Mouse (Mus musculus): ENCODE results near the gene Fcor.

Gene Fcor

DNA sequence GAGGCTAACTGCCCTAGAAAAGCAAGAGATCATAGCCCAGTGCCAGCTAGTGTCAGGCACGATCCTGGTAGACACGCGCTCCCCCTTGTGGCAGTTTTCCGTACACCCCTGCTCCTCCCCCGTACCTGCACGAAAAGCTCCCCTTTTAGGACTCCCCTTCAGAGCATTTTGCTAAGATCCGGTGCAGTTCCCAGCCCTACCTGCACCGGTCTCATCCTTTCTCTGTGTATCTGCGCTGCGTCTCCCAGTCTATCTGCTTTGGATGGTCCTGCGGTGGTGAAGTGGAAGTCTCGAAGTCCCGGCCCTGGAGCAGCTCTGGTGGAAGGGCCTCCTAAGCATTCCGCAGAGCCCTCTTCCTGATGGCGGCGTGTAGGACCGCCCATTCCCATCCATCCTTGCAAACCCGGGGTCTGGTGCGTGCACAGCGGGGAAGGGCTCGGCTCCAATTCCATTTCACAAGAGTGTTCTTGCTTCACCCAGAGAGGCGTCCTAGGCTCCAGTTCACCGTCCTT lies at the start of gene Fcor:
Gene Fcor (minus strand): TSS at position 383 of the 512 bp plus-strand sequence.
- in situ Hi-C loops (cut with MboI, MseI) = loop anchor here (5.0 to 10.0 kb wide), 3 partner anchors 40 to 287 kb away; partner anchors contain the start of genes Pex11g and Stxbp2

DNA sequence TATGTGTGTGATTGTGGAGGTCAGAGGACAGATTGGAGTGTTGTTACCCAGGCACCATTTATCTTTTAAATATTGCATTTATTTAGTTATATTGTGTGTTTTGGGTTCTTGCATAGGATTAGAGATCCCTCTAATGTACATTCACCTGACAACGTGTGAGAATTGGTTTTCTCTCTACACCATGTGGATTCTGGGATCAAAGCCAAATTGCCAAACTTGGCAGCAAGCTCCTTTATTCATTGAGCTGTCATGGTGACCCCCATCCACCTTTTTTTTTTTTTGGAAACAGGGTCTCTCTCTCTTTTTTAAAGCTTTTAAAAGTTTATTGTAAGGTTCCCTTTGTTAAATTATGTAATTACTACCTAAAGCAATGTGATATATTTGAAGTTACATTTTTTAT lies 48.9 kb upstream of the Fcor start:
- in situ Hi-C loops (cut with MboI, MseI) = no loop called here

DNA sequence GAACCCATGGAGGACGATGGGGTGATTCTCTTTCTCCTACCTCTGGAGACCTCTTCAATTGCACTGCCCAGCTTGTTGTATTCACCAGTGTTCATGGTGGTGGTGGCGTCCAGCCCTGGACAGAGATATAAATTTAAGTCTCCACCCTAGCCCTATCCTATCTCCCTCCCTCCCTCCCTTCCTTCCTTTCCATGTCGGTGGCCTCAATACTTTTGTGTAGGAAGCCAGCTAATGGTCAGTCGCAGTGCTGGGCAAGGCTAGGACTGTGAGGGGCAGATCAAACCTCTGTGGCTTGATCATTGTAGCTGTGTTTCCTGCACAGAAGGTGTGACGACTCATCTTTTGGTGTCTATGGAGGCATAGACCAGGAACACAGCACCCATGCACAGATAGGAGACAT lies 48.4 kb upstream of the Fcor start, which contains the start of gene Clec4g:
Gene Clec4g (minus strand): TSS at position 101 of the 400 bp plus-strand sequence.
- in situ Hi-C loops (cut with MboI, MseI) = no loop called here

DNA sequence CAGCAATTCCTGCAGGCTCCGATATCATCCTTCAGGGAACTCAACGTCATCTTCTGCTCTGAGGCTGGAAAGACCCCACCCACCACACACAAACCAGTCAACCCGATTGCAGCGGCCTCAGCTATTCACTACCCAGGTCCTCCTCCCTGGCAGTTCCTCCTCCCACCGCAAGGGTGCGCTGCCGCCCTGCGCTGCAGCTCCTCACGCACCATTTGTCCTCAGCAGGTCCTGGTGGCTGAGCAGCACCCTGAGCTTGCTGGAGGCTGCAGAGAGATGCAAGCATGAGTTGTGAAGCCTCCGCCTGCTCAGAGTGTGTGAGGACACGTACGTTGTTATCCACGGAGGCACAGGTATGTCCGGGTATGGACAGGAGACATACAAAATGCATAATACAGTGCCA lies 46.4 kb upstream of the Fcor start:
- in situ Hi-C loops (cut with MboI, MseI) = no loop called here

DNA sequence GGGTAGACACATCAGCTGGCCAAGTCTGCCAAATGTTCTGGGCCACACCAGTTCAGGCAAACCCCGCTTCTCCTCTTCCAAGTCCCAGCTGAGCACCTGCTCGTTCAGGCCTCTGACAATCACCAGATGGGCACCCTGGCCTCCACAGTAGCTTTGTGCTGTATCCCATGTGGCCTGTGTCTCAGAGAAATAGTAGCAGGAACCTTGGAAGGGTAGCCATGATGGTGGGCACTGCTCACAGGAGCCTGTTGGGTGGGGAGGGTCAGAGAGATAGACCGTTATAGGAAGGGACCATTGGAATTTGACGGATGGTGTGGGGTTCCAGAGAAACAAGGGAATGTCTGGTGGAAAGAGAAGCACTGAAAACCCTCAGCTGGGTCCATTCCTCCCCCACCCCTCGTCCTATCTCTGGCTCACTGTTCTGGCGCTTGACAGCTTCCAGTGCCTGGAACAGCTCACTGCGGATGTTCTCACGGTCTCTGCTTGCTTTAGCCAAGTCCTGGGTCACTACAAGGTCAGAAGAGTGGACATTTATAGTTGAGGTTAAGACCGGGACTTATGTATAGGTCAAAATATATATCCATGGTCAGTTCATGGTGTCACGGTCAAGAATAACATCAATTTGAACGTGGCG lies 45.3 kb upstream of the Fcor start:
- in situ Hi-C loops (cut with MboI, MseI) = no loop called here

DNA sequence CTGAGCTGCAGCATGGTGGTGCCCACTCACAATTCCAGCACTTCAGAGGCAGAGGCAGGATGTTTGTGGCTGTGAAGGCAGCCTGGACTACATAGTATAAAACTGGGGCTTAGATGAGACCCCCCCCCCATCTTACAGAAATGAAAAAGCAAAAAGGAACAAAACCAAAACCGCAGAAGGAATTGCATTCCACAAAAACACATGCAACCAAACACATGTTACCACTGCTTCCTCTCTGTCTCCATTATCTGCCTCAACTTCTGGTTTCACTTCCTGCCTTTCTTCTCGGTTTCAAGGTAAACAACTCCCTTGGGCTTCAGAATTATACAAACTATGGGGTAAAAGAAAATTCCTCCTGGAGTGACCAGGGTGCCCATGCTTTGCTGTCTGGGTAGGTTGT lies 39.5 kb upstream of the Fcor start:
- in situ Hi-C loops (cut with MboI, MseI) = no loop called here

DNA sequence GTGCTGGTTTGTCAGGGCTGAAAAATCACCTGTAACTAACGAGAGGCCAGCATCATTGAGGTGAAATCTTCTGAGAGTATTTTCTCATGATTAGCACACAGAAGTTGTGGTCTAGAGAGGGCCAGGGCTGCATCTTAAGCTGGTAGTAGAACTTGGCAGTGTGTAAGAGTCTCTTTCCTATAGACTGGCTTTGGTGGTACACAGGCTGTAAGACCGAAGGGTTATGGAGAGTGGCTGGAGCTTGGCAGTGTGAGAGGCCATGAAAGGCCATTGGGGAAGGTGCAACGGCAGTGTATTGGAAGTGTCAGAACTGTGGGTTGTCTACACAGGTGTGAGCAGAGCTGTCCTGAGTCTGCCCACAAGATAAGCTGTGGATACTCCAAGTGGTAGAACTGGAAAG lies 38.1 kb upstream of the Fcor start:
- in situ Hi-C loops (cut with MboI, MseI) = no loop called here

DNA sequence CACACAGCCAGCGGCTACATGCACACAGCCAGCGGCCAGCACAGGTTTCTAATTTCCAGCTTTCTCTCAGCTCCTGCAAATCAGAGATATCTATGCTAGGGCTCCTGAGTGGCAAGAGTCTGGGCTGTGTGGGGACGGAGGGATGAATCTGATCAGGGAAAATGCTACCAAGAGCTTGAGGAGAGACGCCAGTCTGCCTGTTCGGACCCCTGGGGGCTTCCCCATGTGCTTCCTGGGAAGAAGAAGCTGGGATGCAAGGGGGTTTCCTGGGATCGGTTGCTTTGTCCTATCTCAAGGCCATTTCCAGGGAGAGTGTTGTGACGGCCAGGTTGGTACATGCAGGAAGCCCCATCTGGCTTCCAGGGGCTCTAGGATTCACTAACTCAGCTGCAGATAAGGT lies 35.4 kb upstream of the Fcor start:
- in situ Hi-C loops (cut with MboI, MseI) = loop anchor here (5.0 to 10.0 kb wide), 2 partner anchors 410 to 657 kb away; no protein-coding TSS in a partner anchor

DNA sequence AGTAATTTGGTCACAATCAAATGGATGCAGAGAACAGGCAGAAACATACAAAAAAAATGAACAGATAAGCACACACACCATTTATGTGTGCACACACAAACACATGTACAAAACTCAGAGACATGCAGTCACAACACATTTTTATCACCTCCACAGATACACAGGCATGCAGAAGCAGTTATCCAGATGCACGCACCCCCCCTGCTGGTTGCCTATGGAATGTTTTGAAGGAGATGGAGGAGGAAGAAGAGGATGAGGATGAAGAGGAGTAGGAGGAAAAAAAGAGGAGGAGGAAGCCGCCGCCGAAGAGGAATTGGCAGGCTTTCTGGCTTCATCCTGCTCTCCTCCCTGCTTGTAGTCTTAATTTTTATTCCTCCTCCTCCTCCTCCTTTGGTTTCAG lies 33.5 kb upstream of the Fcor start:
- in situ Hi-C loops (cut with MboI, MseI) = loop anchor here (5.0 to 10.0 kb wide), 2 partner anchors 412 to 659 kb away; no protein-coding TSS in a partner anchor

DNA sequence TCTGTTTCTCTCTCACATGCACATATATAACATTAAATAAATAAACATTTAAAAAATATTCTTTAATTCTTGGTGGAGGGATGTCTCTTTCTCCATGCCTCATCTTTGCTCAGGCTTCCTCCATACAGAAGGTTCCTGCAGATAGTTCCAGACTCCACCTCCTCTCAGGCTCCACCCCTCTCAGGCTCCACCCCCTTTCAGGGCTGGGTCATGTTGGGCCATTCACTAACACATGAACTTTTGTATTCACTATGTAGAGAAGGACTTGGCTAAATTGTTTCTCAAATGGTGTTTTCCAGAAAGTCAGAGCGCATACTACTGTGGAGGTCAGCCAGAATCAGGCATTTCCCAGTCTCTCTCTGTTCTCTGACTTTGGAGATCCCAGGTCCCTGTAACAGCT lies 29.3 kb upstream of the Fcor start:
- in situ Hi-C loops (cut with MboI, MseI) = loop anchor here (10.0 kb wide), 1 partner anchor 663 kb away; no protein-coding TSS in a partner anchor

DNA sequence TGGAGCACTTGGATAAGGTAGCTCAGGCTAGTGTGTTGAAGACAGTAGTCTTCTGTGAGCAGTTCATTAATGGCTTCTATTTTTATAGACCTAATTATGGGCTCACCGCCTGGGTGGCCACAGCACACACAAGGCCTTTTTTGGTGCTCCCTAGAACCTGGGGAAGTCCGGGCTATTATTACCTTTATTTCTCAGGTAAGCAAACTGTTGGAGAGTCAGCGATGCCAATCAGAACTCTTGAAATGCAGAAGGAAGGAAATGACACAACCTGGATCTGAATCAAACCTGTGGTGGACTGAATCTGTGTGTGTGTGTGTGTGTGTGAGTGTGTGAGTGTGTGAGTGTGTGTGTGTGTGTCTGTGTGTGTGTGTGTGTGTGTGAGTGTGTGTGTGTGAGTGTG lies 22.0 kb upstream of the Fcor start, which contains the start of gene Fcer2a:
Gene Fcer2a (minus strand): TSS at position 55 of the 400 bp plus-strand sequence.
- in situ Hi-C loops (cut with MboI, MseI) = no loop called here

DNA sequence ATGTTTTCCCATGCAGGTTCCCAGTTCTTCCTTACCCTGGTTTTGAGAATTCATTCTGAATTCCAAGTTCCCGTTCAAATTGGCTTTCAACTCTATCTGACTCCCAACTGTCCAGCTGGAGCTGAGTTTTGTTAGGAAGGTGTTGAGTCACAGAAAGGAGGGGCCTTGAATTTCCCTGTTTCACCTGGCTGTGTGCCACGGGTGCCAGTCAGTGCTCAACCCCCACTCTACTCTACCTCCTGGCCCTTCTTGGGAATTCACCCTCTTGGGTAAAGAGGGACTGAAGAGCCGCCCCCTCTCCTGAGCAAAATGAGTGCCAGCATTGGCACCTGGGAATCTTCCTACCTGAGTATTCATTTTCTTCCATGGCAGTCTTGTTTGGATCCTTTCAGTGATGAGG lies 18.6 kb upstream of the Fcor start:
- in situ Hi-C loops (cut with MboI, MseI) = no loop called here

DNA sequence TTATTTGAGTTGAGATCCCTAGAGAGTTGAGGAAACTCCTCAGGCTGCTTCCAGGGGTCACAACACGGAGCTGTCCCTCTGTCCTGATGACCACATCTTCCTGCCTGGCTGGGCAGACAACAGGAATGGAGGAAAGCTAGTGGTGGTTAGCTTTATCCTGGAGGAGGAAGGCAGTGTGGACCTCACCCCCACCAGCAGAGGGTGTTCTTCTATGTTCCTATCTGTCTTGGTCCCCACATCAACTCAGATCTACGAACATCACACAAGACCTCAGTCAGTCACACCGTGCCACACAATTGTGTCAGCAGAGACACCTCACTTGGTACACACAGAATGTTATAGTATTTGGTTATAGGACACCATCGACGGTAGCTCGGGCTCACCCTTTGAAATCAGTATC lies 15.4 kb upstream of the Fcor start:
- in situ Hi-C loops (cut with MboI, MseI) = no loop called here

DNA sequence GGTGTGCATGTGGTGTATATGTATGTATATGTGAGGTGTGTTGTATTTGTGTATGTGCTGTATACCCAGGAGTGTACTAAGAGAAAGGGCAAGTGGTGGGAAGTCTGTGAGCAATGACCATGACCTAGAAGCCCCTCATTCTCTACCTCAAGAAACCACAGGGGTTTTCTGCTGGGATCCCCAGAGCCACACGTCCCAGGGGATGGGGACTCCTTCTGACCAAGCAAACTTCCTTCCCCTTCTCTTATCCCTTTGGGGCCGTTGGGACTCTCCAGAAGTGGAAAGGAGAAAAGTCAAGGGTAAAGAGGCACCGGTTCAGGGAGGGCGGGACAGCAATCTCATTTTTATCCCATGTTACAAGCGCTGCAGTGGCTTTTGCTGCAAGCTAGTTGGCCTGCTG lies 13.3 kb upstream of the Fcor start:
- in situ Hi-C loops (cut with MboI, MseI) = no loop called here

DNA sequence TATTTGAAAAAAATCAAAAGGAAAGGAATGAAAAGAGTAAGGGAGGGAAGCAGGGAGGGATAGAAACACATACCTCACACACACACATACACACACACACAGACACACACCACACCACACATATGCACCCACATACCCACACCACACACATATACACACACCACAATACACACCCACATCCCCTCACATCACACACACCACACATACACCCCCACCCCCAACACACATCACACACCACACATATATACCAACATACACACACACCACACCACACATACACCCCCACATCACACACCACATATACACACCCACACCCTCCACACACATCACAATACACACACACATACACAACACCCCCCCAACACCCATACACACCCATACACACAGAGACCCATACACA lies 12.4 kb upstream of the Fcor start:
- in situ Hi-C loops (cut with MboI, MseI) = no loop called here

DNA sequence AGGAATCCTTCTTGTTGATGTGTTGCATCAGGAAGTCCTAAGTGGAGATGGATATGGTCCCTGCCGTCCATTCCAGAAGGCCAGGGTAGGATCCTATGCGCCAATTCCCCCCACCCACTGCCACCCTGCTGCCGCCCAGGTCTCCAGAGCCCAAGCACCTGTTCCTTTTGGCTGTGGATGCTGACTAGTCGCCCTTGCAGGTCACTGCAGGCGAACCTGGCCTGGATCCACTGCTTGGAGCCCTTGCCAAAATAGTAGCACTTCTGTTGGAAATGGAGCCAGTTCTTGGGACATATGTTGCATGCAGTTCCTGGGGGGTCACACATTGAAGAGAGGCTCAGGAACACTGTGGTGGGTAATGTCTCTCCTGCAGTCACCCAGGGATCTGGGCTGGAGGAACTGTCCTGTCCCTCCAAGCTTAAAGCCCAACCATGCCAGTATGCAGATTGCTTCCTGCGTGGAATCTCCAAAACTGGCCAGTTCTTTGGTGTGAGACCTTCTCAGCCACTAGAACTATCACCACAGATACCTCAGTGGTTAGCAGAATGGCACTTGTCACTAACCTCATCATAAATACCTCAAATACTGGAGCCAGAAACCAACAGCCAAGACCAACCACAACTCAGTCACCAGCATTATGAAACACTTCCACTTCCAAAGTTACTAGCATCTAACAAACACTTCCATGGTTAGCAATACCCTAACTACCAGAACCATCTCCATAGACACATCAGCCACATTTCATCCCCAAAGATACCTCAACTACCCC lies 11.4 kb upstream of the Fcor start:
- in situ Hi-C loops (cut with MboI, MseI) = no loop called here

DNA sequence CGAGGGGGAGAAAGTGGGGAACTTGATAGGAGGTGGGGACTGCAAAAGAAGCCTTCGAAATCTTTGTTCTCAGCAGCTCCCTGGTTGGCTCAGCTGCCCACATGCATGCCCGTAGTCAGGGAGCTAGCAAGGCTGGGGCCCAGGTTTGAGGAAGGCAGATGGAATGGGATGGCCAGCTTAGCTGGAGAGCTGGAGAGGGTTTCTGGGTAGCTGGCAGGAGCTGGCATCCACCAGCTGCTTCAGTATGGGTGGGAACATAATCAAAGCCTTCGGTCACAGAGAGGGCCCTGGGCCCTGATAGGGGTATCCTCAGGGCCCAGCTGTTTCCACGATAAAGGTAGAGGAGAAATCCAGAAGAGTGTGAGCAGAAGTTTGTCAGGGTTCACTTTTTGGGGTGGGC lies 10.3 kb upstream of the Fcor start:
- in situ Hi-C loops (cut with MboI, MseI) = no loop called here

DNA sequence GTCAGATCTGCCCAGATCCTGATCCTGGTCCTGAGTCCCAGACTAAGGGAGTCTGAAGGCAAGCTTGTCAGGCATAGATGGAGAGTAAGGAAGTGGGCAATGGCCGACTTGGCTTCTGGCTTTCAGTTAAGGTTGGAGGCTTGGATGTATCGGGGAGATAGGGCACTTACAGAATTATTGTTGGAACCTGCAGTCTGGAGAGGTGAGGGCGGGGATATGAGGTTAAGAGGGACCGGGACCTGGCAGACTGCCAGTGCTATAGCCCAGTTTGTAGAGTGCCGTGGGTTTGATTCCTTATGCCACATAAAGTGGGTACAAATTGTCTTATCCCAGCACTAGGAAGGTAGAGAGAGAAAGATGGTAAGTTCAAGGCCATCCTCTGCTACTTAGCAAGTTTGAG lies 7.5 kb upstream of the Fcor start:
- in situ Hi-C loops (cut with MboI, MseI) = loop anchor here (10.0 kb wide), 1 partner anchor 295 kb away; no protein-coding TSS in a partner anchor

DNA sequence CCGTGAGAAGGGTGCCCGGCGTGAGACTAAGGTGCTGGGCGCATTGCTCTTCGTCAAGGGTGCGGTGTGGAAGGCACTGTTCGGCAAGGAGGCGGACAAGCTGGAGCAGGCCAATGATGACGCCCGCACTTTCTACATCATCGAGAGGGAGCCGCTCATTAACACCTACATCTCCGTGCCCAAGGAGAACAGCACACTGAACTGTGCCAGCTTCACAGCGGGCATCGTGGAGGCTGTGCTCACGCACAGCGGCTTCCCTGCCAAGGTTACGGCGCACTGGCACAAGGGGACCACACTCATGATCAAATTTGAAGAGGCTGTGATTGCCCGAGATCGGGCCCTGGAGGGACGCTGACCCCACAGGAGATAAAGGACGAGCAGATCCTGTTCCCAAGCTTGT lies 7.1 kb upstream of the Fcor start:
- in situ Hi-C loops (cut with MboI, MseI) = loop anchor here (10.0 kb wide), 1 partner anchor 294 kb away; no protein-coding TSS in a partner anchor

DNA sequence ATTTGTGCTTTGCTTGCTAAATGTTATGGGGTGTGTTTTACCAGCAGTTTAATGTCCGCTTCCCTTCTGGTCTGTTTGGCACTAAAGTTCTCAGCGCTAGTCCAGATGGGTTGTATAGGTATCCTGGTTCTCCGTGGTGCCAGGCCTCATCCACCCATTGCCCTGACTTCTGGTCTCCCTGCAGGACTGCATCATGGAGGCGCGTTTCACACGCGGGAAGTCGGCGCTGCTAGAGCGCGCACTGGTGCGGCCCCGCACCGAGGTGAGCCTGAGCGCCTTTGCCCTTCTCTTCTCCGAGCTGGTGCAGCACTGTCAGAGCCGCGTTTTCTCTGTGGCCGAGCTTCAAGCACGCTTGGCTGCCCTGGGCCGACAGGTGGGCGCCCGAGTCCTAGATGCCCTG lies 6.7 kb upstream of the Fcor start:
- in situ Hi-C loops (cut with MboI, MseI) = loop anchor here (10.0 kb wide), 1 partner anchor 294 kb away; no protein-coding TSS in a partner anchor

DNA sequence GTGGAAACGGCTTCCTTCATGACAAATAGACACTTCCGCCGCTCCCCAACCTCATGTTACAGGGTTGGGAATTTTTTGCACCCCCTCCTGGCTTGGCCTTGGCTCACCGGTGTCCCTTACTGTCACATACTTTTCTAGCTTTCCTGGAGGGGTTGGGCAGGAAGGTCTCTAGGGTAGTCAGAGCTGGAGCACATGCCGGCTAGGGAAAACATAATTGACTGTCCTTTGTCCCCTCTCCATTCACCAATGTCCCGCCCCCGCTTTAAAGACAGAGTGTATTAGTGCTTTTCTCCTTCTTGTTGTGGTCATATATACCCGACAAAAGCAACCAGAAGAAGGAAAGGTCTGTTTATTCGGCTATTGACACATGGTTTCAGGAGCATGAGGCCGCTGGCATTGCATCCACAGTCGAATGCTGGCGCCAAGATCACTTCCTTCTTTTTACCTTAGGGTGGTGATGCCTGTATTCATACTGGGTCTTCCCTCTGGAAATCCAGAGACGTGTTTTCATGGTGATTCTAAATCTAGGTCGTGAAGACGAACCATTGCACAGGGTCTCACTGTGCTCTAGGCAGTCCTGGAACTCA lies 4.9 kb upstream of the Fcor start:
- in situ Hi-C loops (cut with MboI, MseI) = loop anchor here (10.0 kb wide), 1 partner anchor 292 kb away; no protein-coding TSS in a partner anchor

Measured in T-helper 1 cell (primary cell).